Mouse (Mus musculus): ENCODE measurements around the gene Gpank1.

Gpank1 gene

DNA sequence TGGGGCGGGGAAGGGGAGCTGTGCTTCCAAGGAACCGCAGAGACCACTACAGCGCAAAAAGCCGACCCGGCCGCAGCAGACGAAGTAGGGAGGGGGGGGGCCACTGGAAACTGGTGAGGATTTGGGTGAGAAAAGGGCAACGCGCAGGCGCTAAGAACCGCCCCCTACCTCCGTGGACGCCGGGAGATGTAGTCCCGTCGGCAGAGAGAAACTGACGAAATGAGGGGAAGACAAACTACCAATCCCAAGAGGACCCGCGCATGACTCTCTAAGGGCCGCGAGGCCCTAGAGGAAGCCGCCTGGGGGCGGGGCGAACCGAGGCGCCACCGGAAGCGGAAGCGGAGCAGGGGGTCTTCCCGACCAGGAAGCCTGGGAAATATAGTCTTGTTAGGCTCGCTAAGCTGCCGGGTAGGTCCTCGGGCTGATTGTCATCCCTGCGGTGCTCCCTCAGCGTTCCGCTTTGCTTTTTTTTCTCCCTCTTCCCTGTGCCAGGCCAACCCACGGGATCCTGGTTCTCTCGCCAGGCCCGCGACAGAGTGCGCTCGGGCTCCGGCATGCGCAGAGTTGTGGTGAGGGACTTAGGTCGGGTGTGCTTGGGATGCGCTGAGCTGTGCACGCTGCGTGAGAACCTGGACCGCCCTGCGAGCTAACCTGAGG lies at the start of gene Gpank1:
Gpank1 (plus strand) TSS at position 313 of the 657 bp plus-strand sequence.
- DNase-seq (ENCODE audit: low read depth) = peak; percentile 97

DNA sequence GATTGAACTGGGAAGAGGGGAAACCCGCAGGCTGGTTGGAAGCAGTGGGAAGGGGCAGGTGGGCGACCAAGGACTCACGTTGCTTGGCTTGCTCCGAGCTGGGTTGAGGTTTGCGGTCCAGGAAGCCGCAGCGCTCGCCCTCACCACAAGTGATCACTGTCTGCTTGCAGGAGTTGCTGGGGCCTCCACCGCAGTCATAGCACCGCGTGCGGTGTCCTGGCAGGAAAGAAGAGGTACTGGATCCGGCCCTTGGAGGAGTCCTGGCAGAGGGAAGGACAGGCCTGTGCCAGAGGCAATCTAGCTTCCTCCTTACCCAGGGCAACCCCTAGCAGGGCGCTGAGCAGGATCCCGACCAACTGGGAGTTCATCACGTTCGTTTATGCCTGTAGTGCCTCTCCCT lies 47.2 kb upstream of the Gpank1 start:
- DNase-seq (ENCODE audit: low read depth) = no peak

DNA sequence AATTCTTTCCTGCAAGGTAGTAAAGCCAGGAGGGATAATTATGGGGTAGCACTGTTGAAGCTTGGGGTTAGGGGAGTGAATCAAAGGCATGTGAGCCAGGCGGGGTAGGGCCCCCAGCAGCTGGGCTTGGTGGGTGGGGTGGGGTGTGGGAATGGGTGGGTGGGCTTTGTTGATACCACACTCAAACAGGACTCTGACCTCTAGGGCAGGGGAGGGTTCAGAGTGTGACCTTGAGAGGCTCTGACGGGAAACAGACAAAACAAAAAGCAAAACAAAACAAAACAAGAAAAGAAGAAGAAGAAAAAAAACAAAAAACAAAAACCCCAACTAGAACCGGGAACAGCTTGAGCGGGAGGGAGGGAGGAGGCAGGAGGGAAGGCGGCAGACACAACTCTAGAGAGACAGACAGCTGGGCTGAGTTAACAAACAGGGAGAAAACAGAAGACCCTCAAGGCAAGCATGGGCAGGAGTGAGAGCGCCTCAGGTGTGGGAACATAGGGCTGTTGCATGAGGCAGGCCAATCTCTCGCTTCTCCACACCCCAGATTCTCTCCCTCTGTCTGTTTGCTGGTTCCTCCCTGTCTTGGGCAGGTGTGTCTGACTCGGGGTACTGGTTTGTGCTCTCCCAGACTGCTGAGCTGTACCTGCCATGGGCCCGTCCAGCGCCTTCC lies 44.6 kb upstream of the Gpank1 start, which contains the start of gene Ly6g6e:
Ly6g6e (plus strand) TSS at position 396 of the 670 bp plus-strand sequence.
- DNase-seq (ENCODE audit: low read depth) = no peak

DNA sequence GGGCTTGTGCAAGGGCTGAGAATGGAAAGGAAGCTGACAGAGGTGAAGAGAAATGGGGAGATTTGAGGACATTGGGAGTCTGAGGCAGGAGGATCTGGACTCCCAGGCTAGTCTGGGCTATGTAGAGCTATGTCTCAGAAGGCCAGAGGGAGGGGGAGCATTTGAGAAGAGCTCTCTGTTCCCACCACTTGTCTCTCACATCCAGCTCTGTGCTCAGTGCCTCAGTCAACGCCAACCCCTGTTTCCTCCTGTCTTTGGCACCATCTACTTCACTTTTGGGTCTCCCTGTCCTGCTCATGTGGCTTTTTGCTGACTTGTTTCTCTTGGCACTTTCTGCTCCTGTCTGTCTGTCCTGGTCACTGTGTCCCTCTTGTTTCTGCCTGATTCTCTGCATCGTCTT lies 44.0 kb upstream of the Gpank1 start:
- no peak for DNase-seq (ENCODE audit: low read depth)

DNA sequence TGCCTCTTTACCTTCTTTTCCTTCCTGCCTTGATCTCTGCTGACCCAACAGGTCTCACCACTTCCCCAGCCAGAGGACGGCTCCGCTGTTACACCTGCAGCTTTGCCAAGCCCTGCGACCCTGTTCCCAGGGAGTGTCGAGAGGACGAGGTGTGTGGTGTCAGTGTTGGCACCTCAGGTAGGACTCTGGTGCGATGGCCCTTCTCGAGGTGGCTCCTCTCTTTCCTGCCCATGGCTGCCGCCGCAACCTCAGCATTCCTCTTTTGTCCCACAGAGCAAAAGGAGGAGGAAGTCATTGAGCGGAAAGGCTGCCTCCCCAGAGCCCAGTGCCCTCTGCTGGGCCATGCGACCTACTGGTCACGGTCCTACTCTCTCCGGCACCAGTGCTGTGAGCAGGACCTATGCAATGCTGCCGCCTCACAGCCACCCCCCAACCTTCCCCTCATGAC lies 43.4 kb upstream of the Gpank1 start, which contains the start of gene Ly6g6d:
Ly6g6d (minus strand) TSS at position 280 of the 448 bp plus-strand sequence.
- no peak for DNase-seq (ENCODE audit: low read depth)

DNA sequence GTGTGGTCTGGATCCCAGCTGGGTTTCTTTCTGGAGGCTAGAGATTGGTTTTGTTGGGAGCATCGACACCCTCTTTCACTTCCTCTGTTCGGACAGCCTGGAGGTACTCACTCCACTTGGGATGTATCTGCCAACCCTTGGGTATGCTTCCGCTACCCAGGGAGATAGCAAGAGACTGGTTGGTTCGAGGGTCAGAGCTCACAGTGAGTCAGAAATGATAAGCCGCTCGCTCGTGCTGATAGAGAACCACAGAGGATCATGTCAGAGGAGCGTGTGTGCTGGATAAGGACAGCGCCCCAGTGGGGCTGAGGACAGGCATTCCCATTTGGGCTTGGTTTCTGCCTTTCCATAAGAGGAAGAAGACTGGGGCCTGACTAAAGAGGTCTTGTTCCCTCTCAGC lies 41.5 kb upstream of the Gpank1 start:
- no peak for DNase-seq (ENCODE audit: low read depth)

DNA sequence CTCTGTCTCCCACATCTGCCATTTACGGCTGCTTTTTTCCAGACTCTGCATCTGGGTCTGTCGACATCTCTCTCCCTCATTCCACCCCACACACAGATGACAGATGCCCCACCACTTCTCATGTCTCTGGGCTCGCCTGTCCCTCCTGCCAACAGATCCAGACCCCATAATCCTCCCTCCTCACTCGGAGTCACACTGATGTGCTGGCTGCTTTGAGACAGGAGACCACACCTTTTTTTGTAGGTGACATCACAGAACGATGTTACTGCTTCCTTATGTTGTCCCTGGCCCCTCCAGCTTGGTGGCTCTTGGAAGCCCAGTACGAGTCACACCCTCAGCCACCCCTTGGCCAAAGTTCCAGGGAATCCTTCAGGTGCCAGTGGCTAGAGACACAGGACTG lies 41.0 kb upstream of the Gpank1 start:
- no peak for DNase-seq (ENCODE audit: low read depth)

DNA sequence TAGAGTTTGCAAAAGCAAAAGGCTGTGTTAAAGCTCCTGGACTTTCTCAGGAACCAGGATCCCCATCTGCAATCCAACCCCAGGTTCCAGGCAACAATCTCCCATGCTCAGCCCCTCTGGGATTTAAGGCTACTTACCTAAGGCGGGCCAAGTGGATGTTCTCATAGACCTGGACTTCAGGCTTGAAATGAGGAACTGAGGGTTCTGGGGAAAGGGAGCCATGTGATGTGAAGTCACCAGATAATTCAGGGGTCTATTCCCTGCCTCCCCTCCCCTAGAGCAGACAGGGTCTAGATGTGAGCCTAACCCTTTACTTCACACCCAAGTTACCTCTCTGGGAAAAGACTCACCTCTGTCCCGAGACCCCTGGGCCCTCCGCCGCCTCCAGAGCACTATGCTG lies 40.5 kb upstream of the Gpank1 start:
- no peak for DNase-seq (ENCODE audit: low read depth)

DNA sequence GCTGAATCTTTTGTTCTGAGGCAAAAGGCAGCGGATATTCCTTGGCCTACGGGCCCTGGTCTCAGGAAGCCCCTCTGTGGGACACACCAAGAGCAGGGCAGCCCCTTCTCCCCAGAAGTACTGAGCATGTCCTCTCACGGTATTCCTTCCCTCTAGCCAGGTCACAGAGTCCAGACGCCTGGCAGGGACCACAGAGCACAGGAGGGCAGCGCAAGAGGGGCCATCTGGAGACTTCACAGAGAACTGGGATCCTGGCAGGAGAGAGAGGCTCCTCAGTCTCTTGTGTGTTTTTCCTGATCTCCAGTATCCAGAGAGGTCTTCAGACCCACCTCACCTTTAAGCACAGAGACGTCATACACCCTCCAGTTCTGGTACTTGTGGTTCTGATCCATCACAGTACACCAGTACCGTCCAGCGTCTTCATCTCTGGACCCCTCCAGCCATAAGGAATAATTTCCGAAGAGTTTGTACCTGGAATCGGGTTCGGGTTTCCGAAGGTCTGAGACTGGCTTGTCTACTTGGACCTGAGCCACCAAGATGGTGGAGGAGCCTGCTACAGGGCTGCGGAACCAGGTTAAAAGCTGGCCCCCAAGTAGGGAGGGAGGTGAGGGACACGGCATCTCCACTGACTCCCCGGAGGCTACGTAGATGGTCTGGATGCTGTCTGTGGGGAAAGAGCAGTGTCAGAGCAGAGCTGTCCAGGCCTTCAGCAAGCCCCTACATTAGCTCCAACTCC lies 38.2 kb upstream of the Gpank1 start:
- DNase-seq (ENCODE audit: low read depth) = no peak

DNA sequence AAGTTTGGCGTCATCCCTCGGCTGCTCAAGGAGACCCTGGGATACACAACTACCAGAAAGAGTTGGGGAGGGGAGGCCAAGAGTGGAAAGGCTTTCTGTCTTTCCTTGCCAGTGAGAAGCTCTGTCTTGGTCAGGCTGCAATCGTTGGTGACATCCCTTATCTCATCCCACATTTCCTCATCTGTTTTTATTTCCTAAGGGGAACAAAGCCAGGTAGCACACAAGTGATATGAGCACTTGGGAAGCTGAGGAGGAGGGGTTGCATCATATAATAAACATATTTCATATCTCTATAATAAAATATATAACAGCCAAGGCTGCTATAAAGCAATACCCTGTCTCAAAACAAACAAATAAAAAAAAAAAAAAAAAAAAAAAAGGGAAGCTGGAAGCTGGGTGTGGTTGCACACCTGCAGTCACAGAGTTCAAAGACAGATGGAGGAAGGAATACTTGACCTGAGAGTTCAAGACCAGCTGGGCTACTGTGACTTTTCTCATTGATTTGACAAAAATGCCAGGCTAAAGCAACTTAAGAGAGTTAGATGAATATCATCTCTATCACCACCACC lies 37.2 kb upstream of the Gpank1 start:
- DNase-seq (ENCODE audit: low read depth) = no peak

DNA sequence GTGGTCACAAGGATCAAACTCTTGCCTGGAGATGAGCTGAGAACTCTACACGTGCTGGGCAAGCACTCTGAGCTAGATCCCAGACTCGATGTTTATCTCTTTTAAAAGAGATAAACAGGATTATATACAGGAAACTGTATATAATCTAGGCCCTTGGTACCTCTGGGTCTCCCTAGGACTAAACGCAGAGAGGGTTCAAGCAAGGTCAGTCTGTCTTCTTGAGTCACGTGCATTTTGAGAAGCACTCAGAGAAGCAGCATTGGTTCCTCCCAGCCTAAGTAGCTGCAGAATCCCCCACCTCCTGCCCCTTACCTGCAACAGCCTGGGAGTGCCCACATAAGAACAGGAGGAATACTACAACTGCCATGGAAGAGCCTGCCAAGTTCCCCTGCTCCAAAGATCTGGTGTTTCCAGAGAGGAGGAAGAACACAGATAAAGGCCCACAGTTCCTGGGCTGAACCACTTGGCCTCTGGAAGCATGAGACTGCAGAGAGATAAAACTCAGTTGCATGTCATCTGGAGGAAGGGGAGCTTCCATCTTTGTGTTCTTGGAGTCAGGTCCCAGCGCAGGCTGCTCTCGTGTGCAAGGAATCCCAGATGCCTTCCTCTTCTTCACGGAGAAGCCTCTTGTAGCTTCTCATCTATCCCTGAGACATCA lies 35.9 kb upstream of the Gpank1 start, which contains the start of gene Ly6g6f:
Ly6g6f (minus strand) TSS at position 403 of the 658 bp plus-strand sequence.
- DNase-seq (ENCODE audit: low read depth) = no peak

DNA sequence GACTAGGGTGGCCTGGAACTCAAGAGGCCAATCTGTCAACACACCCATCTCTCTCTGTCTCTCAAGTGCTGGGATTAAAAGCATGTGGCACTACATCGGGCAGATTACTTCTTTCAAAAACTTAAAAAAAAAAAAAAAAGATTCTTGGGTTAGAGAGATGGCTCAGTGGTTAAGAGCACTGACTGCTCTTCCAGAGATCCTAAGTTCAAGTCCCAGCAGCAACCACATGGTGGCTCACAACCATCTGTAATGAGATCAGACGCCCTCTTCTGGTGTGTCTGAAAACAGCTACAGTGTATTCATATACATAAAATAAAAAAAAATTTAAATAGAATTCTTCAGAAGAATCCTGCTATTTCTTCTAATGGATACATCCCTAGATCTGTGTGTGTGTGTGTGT lies 33.1 kb upstream of the Gpank1 start:
- no peak for DNase-seq (ENCODE audit: low read depth)

DNA sequence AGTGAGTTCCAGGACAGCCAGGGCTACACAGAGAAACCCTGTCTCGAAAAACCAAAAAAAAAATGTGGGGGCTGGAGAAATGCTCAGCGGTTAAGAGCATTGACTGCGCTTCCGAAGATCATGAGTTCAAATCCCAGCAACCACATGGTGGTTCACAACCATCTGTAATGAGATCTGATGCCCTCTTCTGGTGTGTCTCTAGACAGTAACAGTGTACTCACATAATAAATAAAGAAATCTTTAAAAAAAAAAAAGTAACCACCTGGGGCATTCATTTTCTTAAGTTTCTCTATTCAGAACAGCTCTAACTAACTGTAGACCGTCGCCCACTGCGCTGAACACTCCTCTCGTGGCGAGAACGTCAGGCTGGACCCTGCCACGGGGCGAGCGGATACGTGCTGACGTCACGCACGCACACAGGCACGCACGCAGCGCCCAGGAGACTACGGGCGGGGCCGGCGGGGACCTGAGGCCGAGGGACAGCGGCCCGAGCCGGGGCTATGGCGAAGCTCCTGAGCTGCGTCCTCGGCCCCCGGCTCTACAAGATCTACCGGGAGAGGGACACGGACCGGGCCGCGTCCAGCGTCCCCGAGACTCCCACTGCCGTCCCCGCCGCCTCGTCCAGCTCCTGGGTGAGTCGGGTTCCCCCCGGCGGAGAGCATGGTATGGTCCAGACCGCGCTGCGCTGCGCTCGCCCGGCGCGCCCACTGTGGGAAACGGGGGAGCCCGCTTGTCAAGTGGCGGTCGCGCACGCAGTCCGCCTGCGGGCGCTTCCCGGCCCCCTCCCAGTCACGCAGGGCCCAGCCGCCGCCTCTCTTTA lies 32.2 kb upstream of the Gpank1 start, which contains the start of gene Abhd16a:
Abhd16a (plus strand) TSS at position 439 of the 820 bp plus-strand sequence.
- DNase-seq (ENCODE audit: low read depth) = peak; percentile 71

DNA sequence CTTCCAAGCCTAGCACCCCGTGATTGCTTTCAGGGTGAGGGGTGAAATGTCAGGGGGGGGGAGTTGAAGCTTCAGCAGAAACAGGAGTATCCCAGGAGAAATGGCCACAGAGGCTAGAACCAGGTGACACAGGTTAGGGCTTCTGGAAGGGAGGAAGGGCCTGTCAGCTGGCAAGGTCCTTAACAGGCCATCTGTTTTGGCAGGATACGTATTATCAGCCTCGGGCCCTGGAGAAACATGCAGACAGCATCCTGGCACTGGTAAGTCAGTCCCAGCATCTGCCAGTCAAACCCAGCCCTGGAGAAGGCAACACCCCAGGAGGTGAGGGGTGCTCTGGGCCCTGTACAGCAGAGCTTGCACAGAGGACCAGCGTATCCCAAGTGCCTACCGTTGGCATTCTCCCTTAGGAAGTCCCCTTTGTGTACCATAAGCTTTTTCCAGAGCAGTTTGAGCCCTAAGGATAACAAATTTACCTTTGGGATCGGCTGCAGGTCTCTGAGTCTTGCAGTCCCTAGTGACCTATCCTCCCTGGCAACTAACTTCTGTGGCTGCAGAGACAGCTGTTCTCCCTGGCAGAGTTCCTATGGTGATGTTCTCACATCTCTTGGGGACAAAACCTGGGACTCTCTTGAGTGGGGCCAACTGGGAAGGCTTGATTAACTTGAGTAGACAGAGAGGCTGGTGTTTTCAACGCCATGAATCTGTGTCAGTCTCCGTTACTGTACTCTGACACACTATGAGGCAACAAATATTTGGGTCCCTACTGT lies 30.9 kb upstream of the Gpank1 start:
- no peak for DNase-seq (ENCODE audit: low read depth)

DNA sequence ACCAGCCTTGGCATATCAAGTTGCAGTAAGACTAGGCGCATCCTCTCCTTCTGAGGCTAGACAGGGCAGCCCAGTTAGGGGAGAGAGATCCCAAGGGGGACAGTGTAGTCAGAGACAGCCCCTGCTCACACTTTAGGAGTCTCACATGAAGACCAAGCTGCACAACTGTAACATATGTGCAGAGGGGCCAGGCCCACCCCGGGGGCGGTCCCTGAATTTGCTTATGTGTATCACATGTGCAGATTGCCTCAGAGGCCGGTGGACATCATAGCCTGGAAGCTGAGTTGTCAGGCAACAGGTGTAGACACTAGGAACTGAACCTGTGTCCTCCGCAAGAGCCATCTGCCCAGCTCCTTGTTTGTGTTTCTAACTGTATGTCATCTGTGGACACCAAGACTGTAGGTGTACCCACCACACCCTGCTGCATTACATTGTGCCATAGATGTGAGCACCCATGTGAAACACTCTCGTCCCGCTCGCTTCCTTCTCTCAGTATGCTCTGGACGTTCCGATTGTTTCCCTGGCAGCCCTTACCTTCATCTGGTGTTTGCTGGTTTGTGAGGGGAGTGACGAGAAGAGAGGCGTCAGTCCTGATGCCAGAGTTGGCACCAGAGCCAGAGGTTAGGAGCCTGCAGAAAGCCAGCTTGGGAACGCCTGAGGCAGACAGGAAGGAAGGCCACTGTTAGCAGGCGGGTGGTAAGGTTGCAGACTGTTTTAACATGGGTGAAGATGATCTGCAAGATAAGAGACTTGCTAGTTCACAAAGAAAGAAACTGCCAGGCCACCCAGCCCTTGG lies 28.7 kb upstream of the Gpank1 start:
- no peak for DNase-seq (ENCODE audit: low read depth)

DNA sequence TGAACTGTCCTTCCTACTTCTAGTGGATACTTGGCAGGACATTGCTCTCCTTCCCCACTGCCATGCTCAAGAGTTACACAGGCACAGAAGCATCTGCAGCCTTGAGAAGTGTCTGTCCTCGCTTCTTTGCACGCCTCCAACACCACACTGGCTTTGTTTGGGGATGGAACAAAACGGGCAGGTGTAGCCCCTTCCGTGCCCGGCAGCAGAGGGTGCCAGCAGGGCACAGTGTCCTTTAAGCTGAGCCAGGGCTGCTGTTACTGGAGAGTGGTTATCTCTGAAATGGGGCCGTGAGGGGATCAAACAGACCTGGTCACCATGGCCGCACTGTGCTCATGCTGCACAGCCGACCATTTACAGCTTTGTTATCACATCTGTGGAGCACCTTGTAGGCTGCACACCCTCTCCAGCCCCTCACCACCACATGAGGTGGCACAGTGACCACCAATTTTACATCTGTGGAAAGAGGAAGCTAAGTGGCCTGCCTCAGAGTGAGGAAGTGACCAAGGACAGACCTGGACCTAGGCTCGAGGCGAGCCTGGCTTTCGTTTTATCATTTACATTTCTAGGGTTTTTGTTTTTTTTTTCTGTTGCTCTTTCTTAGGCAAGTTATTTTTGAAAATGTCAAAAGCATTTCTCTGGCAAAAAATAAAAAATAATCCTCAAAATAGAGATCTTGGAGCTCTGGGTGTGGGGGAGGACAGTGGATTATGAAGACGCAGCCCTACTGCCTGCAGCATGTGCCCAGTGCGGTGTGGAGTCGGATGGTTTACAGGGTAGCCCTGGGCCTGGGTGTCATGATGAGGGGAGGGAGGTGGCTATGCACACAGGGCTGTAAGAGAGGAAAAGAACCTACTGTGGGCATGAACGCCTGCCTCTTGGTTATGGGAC lies 26.5 kb upstream of the Gpank1 start:
- DNase-seq (ENCODE audit: low read depth) = no peak

DNA sequence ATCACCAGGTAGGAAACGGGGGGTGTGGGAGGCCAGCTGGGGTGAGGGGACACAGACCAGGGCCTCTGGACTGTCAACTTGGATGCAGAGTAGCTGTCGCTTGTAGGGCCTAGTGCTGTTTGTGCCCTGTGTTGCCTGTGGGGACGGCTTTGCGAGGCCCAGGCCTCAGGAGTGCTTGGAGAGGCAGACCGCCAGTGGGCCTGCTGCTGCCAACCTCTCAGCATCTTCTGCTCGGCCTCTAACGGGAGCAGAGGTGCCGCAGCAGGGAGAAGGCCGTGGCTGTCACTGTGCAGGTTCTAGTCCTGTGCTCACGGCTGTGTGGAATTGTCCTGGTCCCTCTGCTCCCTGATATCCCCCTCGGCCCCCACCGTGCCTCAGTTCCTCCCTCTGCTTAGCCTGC lies 24.7 kb upstream of the Gpank1 start:
- no peak for DNase-seq (ENCODE audit: low read depth)

DNA sequence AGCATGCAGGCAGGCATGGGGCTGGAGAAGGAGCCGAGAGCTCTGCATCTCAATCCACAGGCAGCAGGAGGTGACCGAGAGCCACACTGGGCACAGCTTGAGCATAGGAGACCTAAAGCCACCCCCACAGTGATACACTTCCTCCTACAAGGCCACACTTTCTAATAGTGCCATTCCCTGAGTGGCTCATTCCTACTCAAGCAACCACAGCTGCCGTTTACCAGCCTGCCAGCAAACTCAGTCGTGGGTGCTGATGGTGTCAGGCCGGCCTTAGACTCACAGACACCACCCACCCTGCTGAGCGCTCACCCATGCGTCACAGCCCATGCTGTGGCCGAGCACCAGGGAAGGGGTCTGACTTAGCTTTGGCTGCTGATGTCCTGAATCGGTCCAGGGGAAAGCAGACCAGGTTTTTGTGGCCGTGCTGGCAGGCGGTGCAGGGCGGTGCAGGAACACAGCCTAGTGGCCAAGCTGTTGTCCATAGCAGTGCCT lies 24.0 kb upstream of the Gpank1 start:
- no peak for DNase-seq (ENCODE audit: low read depth)

All from fibroblast of lung, adult 2 months (primary cell).